Mouse (Mus musculus): ENCODE results near the gene Akap13.

DNA sequence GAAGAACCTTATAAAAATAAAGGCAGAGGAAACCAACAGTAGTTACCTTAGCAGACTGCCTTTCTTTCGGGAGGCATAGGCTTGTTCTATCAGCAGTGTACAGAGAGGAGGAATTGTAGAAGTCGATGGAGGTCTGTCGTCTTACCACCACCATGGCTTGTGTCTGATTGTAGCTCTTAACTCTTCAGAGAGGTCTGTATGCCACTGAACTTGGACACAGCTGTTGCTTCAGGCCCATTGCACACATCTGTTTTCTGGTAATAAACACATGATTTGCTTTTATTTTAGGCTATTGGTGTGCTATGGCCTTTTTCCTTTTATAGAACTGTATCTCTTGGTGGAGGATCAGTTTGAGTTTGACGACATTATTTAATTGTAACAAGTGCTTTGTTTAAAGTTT lies 51.3 kb downstream of the Akap13 start:
- TF ChIP-seq POLR2A (IDR thresholded peaks at IDR 0.05; ENCODE audit: low read depth, low read length) (no peak), CTCF (IDR thresholded peaks at IDR 0.05; ENCODE audit: borderline replicate concordance, insufficient read depth, low read length) (no peak)
